Mouse (Mus musculus) hindbrain, embryonic 14.5 days (tissue): ENCODE results near the gene Exoc8. TPM values are rescaled to one million over a fixed set of nuclear protein-coding genes. Genes with fewer than 3 reads are reported as not detected.

Experiments used
- ATAC-seq: fragments of 200-750 bp; cut with Nextera tagmentation; 2 replicates; pipeline ENCODE4 v1.8.0; 2017; ENCODE audit warnings: moderate number of reproducible peaks, mild to moderate bottlenecking, moderate TSS enrichment, moderate library complexity; ENCODE audit not compliant: low FRiP score
- DNase-seq: peaks from one replicate; pipeline ENCODE4 v3.0.0-alpha.2; 2015; ENCODE audit warnings: low spot score
- H3K27ac ChIP-seq: fragments of 300-500 bp; sonication (generic); 2 replicates; pipeline ENCODE4 v1.5.1; 2014; ENCODE audit warnings: mild to moderate bottlenecking, moderate library complexity
- H3K27me3 ChIP-seq: fragments of 300-500 bp; sonication (generic); 2 replicates; pipeline ENCODE4 v1.6.1; 2014; ENCODE audit warnings: mild to moderate bottlenecking, low read length, mixed read lengths; ENCODE audit not compliant: control insufficient read depth, insufficient read depth
- H3K36me3 ChIP-seq: fragments of 300-500 bp; sonication (generic); replicated peaks from 2 replicates; pipeline ENCODE4 v1.6.1; 2014; ENCODE audit not compliant: control insufficient read depth, insufficient read depth
- H3K4me1 ChIP-seq: fragments of 300-500 bp; sonication (generic); replicated peaks from 2 replicates; pipeline ENCODE4 v1.6.1; 2014; ENCODE audit warnings: antibody characterized with exemption, low read length, mixed read lengths; ENCODE audit not compliant: control insufficient read depth, insufficient read depth
- H3K4me2 ChIP-seq: fragments of 300-500 bp; sonication (generic); replicated peaks from 2 replicates; pipeline ENCODE4 v1.6.1; 2014; ENCODE audit warnings: mild to moderate bottlenecking, moderate library complexity
- H3K4me3 ChIP-seq: fragments of 300-500 bp; sonication (generic); replicated peaks from 2 replicates; pipeline ENCODE4 v1.5.1; 2014; ENCODE audit warnings: mild to moderate bottlenecking, low read length
- H3K9ac ChIP-seq: fragments of 300-500 bp; sonication (generic); 2 replicates; pipeline ENCODE4 v1.6.1; 2014
- H3K9me3 ChIP-seq: fragments of 300-500 bp; sonication (generic); 2 replicates; pipeline ENCODE4 v1.6.1; 2016; ENCODE audit warnings: low read length; ENCODE audit not compliant: control insufficient read depth
- WGBS: fragments of 180-500 bp; shearing (Covaris S2); extraction: QIAGEN DNeasy Blood & Tissue Kit; methylation state at CpG from one replicate; pipeline ENCODE4 v1.1.7; 2014; 5-methylcytosine and 5-hydroxymethylcytosine counted together
- polyA plus RNA-seq: library from polyadenylated mRNA; unstranded; fragments of >200 nt; fragmentation: Nextera tagmentation; extraction: Ambion mirVana; gene quantifications from 2 replicates; pipeline ENCODE4 v1.2.1, GENCODE M21; 2014

The Exoc8 gene
- polyA plus RNA-seq, 1 experiment from 2014 or later: 14.7 TPM

GRCm38 (mm10) chr8:124929006-124929405 lies 31.5 kb upstream of the Exoc8 start:
- no peak overlapping the region for H3K4me2 ChIP-seq
- no peaks in the 10 kb centered on the region for H3K27me3 ChIP-seq
- H3K9ac ChIP-seq: no peak overlapping the region
- DNase-seq (no peak), ATAC-seq (no peak)
- no peaks in the 10 kb centered on the region for H3K4me1 ChIP-seq
- no peaks in the 10 kb centered on the region for H3K9me3 ChIP-seq
- H3K27ac ChIP-seq: no peak overlapping the region
- H3K36me3 ChIP-seq: peaks cover 13% of the 10 kb centered on the region; the same call in 1 of the 2 replicates
- 94% methylated on average over 11 of the region's 11 CpGs for WGBS
- no peak overlapping the region for H3K4me3 ChIP-seq

- ATAC-seq (no peak), DNase-seq (no peak)
These were observed 28.9 kb upstream of the Exoc8 start for GRCm38 (mm10) chr8:124926351-124926771.

GRCm38 (mm10) chr8:124925544-124926266 lies 28.2 kb upstream of the Exoc8 start:
- ATAC-seq (no peak), DNase-seq (no peak)
- no peaks in the 10 kb centered on the region for H3K27me3 ChIP-seq
- H3K9ac ChIP-seq: no peak overlapping the region
- no peaks in the 10 kb centered on the region for H3K9me3 ChIP-seq
- no peak overlapping the region for H3K4me2 ChIP-seq
- H3K36me3 ChIP-seq: peaks cover 13% of the 10 kb centered on the region; the same call in 1 of the 2 replicates
- no peak overlapping the region for H3K4me3 ChIP-seq
- no peaks in the 10 kb centered on the region; the same call in 1 of the 2 replicates for H3K4me1 ChIP-seq
- 85% methylated on average over 14 of the region's 14 CpGs for WGBS
- no peak overlapping the region for H3K27ac ChIP-seq

More at GRCm38 (mm10) chr8:124926351-124926771, 28.9 kb upstream of the Exoc8 start:
- Histone ChIP-seq H3K27ac (no peak overlapping the region), H3K9ac (no peak overlapping the region), H3K9me3 (no peaks in the 10 kb centered on the region), H3K4me3 (no peak overlapping the region), H3K4me2 (no peak overlapping the region), H3K4me1 (no peaks in the 10 kb centered on the region; the same call in 1 of the 2 replicates), H3K27me3 (no peaks in the 10 kb centered on the region), H3K36me3 (peaks cover 13% of the 10 kb centered on the region; the same call in 1 of the 2 replicates)
- WGBS: 80% methylated on average over 10 of the region's 10 CpGs

GRCm38 (mm10) chr8:124923971-124924652 lies 26.6 kb upstream of the Exoc8 start:
- Histone ChIP-seq H3K9ac (no peak overlapping the region), H3K4me1 (no peaks in the 10 kb centered on the region; the same call in 1 of the 2 replicates), H3K36me3 (peaks cover 13% of the 10 kb centered on the region; the same call in 1 of the 2 replicates), H3K4me3 (no peak overlapping the region), H3K9me3 (no peaks in the 10 kb centered on the region), H3K27me3 (no peaks in the 10 kb centered on the region), H3K27ac (no peak overlapping the region), H3K4me2 (no peak overlapping the region)
- WGBS: 79% methylated on average over 15 of the region's 15 CpGs
- ATAC-seq (no peak), DNase-seq (no peak)

GRCm38 (mm10) chr8:124922490-124923089 lies 25.1 kb upstream of the Exoc8 start:
- H3K27ac ChIP-seq: no peak overlapping the region
- no peak for ATAC-seq

GRCm38 (mm10) chr8:124921369-124922279 lies 24.1 kb upstream of the Exoc8 start:
- ATAC-seq: no peak

More at GRCm38 (mm10) chr8:124922490-124923089, 25.1 kb upstream of the Exoc8 start:
- no peak for DNase-seq
- Histone ChIP-seq H3K4me3 (no peak overlapping the region), H3K4me1 (no peaks in the 10 kb centered on the region; the same call in 1 of the 2 replicates), H3K36me3 (peaks cover 11% of the 10 kb centered on the region; the same call in 1 of the 2 replicates), H3K27me3 (no peaks in the 10 kb centered on the region), H3K9ac (no peak overlapping the region), H3K9me3 (no peaks in the 10 kb centered on the region), H3K4me2 (no peak overlapping the region)
- WGBS: 71% methylated on average over 11 of the region's 11 CpGs

GRCm38 (mm10) chr8:124917741-124918484 lies 20.4 kb upstream of the Exoc8 start:
- ATAC-seq: no peak
- H3K4me1 ChIP-seq: no peaks in the 10 kb centered on the region; the same call in 1 of the 2 replicates

More at GRCm38 (mm10) chr8:124921369-124922279, 24.1 kb upstream of the Exoc8 start:
- H3K27me3 ChIP-seq: no peaks in the 10 kb centered on the region
- H3K27ac ChIP-seq: no peak overlapping the region
- H3K9me3 ChIP-seq: no peaks in the 10 kb centered on the region
- WGBS: 81% methylated on average over 18 of the region's 18 CpGs
- no peak for DNase-seq
- H3K4me1 ChIP-seq: no peaks in the 10 kb centered on the region; the same call in 1 of the 2 replicates
- H3K4me3 ChIP-seq: no peak overlapping the region
- no peak overlapping the region for H3K4me2 ChIP-seq
- peaks cover 2% of the 10 kb centered on the region; the same call in 1 of the 2 replicates for H3K36me3 ChIP-seq
- H3K9ac ChIP-seq: no peak overlapping the region

GRCm38 (mm10) chr8:124914061-124914460 lies 16.6 kb upstream of the Exoc8 start:
- Histone ChIP-seq H3K36me3 (peaks cover 62% of the 10 kb centered on the region), H3K27ac (no peak overlapping the region), H3K4me3 (no peak overlapping the region), H3K4me2 (no peak overlapping the region), H3K27me3 (no peaks in the 10 kb centered on the region), H3K4me1 (no peaks in the 10 kb centered on the region), H3K9ac (no peak overlapping the region), H3K9me3 (no peaks in the 10 kb centered on the region)
- DNase-seq: no peak
- no peak for ATAC-seq
- WGBS: 98% methylated on average over 5 of the region's 5 CpGs

More at GRCm38 (mm10) chr8:124917741-124918484, 20.4 kb upstream of the Exoc8 start:
- H3K4me3 ChIP-seq: no peak overlapping the region
- no peak overlapping the region for H3K9ac ChIP-seq
- no peak overlapping the region for H3K27ac ChIP-seq
- WGBS: 79% methylated on average over 18 of the region's 18 CpGs
- no peaks in the 10 kb centered on the region for H3K9me3 ChIP-seq
- H3K36me3 ChIP-seq: peaks cover 25% of the 10 kb centered on the region
- H3K4me2 ChIP-seq: no peak overlapping the region
- H3K27me3 ChIP-seq: no peaks in the 10 kb centered on the region
- DNase-seq: no peak
